Mouse (Mus musculus) G1E (cell line): ENCODE measurements at regions not wholly inside any gene's neighbourhood (a gene's known extent, or its start where the extent isn't known, plus 50 kb on each side); places are given as distances from the start of the nearest gene placed in this dataset.

Source experiments
- ATAC-seq: 2 replicates; pipeline ENCODE4 v1.8.0; 2016; ENCODE audit warnings: mild to moderate bottlenecking; ENCODE audit not compliant: insufficient number of reproducible peaks, poor library complexity, low FRiP score, severe bottlenecking; ENCODE audit errors: extremely low read depth
- DNase-seq: peaks from one replicate; pipeline ENCODE4 v3.0.0; 2012; ENCODE audit warnings: low spot score
- H3K27me3 ChIP-seq: 2 replicates; pipeline ENCODE4 v1.6.1; 2012; ENCODE audit warnings: mild to moderate bottlenecking, low read length, inconsistent platforms; ENCODE audit not compliant: insufficient read depth
- H3K36me3 ChIP-seq: replicated peaks from 2 replicates; pipeline ENCODE3; 2012; ENCODE audit warnings: mild to moderate bottlenecking, inconsistent platforms
- H3K4me1 ChIP-seq: 2 replicates; pipeline ENCODE4 v1.6.1; 2012; ENCODE audit warnings: low read depth, low read length, inconsistent platforms, mixed read lengths; ENCODE audit not compliant: insufficient read depth
- H3K4me3 ChIP-seq: 2 replicates; pipeline ENCODE4 v1.5.1; 2012; ENCODE audit warnings: low read depth, mild to moderate bottlenecking, inconsistent platforms, low read length, moderate library complexity, mixed read lengths
- H3K9me3 ChIP-seq: replicated peaks from 2 replicates; pipeline ENCODE4 v1.6.1; 2012; ENCODE audit warnings: inconsistent platforms
- CTCF ChIP-seq: IDR thresholded peaks from 2 replicates; pipeline ENCODE4 v1.5.1; 2012; ENCODE audit warnings: low read depth, low read length, inconsistent platforms, mixed read lengths
- GATA1 ChIP-seq: IDR thresholded peaks from 2 replicates; pipeline ENCODE4 v1.6.1; 2012; ENCODE audit warnings: borderline replicate concordance, low read length, inconsistent platforms, mixed read lengths
- GATA2 ChIP-seq: IDR thresholded peaks from 2 replicates; pipeline ENCODE4 v1.6.1; 2012; ENCODE audit warnings: low read depth, low read length, inconsistent platforms, borderline replicate concordance
- POLR2AphosphoS5 ChIP-seq: IDR thresholded peaks from 2 replicates; pipeline ENCODE4 v1.6.1; 2012; ENCODE audit warnings: low read depth, low read length, inconsistent platforms; ENCODE audit not compliant: insufficient replicate concordance
- TAL1 ChIP-seq: conservative IDR thresholded peaks from 2 replicates; pipeline ENCODE4 v1.6.1; 2012; ENCODE audit warnings: low read depth, low read length, inconsistent platforms, mixed read lengths

- Histone ChIP-seq H3K9me3 (no peaks in the 10 kb centered on the region), H3K27me3 (0 out of 2 replicates have a peak, but pooled peaks cover 3% of the 10 kb centered on the region), H3K36me3 (no peaks in the 10 kb centered on the region), H3K4me1 (no peaks in the 10 kb centered on the region), H3K4me3 (no peak overlapping the region)
- TF ChIP-seq POLR2AphosphoS5 (no peak), GATA1 (no peak), TAL1 (no peak), CTCF (no peak), GATA2 (no peak)
- DNase-seq (no peak), ATAC-seq (no peak)
Observed at GRCm38 (mm10) chr17:16637463-16637862, 426.4 kb upstream of the Zfp960 start.

DNA sequence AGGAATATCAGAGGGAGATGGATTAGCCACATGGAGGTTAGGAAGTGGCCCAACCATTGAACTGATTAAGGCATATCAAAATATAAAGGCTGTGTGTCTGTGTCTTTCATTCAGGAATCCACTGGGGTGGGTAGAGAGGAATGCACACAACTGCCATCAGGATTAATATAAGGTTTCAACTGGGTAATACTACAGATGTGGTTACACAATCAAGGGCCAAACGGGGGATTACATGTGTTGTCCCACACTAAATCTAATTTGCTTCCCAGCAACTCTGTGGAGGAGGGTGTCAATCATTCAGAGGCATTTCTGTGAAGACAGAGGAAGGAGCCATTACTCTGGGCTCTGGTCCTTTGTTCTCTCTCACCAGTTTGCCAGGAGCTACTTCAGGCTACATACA, 416.0 kb upstream of the Zfp960 start:
- DNase-seq: no peak
- TF ChIP-seq CTCF (no peak), TAL1 (no peak)

GRCm38 (mm10) chr17:16665253-16665652, 398.7 kb upstream of the Zfp960 start:
- TF ChIP-seq CTCF (no peak), POLR2AphosphoS5 (no peak), GATA1 (no peak), GATA2 (no peak), TAL1 (no peak)
- Histone ChIP-seq H3K9me3 (no peaks in the 10 kb centered on the region), H3K4me3 (no peak overlapping the region), H3K36me3 (no peaks in the 10 kb centered on the region), H3K4me1 (no peaks in the 10 kb centered on the region), H3K27me3 (no peaks in the 10 kb centered on the region)
- ATAC-seq (no peak), DNase-seq (no peak)

More for the DNA sequence above, 416.0 kb upstream of the Zfp960 start:
- no peak for ATAC-seq
- Histone ChIP-seq H3K4me1 (no peaks in the 10 kb centered on the region), H3K36me3 (no peaks in the 10 kb centered on the region), H3K4me3 (no peak overlapping the region), H3K27me3 (no peaks in the 10 kb centered on the region), H3K9me3 (no peaks in the 10 kb centered on the region)

DNA sequence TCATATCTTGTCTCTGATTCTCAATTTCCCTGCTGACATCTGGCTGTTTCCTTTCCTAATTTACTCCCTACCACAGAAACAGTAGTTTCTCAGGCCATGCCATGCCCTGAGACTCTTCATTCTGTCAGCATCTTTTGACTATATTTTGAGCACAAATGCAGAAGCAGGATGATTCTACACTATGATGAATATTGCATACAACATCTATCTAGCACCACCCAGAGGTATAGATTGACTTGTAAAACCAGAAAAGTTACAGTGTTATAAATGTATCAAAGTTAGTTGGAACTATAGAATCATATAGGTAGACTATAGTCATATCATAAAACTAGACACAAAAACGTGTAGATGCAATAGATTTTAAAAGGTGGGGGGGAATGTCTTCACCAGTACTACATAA, 396.3 kb upstream of the Zfp960 start:
- TF ChIP-seq CTCF (no peak), GATA1 (no peak), GATA2 (no peak), TAL1 (no peak), POLR2AphosphoS5 (no peak)
- Histone ChIP-seq H3K27me3 (no peaks in the 10 kb centered on the region), H3K36me3 (no peaks in the 10 kb centered on the region), H3K9me3 (no peaks in the 10 kb centered on the region), H3K4me1 (no peaks in the 10 kb centered on the region), H3K4me3 (no peak overlapping the region)
- ATAC-seq: no peak
- DNase-seq: no peak

- H3K4me3 ChIP-seq: no peak overlapping the region
- TF ChIP-seq TAL1 (no peak), GATA2 (no peak), CTCF (no peak), GATA1 (no peak), POLR2AphosphoS5 (no peak)
- H3K36me3 ChIP-seq: no peaks in the 10 kb centered on the region
- ATAC-seq (no peak), DNase-seq (no peak)
- H3K4me1 ChIP-seq: no peaks in the 10 kb centered on the region
- no peaks in the 10 kb centered on the region for H3K27me3 ChIP-seq
- H3K9me3 ChIP-seq: no peaks in the 10 kb centered on the region
Observed at GRCm38 (mm10) chr17:16704199-16704598, 359.7 kb upstream of the Zfp960 start.

- no peaks in the 10 kb centered on the region for H3K27me3 ChIP-seq
- no peaks in the 10 kb centered on the region for H3K9me3 ChIP-seq
- no peaks in the 10 kb centered on the region for H3K36me3 ChIP-seq
- H3K4me3 ChIP-seq: no peak overlapping the region
- H3K4me1 ChIP-seq: no peaks in the 10 kb centered on the region
- no peak for TF ChIP-seq GATA2
- TF ChIP-seq CTCF: no peak
- TF ChIP-seq TAL1: no peak
- no peak for TF ChIP-seq POLR2AphosphoS5
- TF ChIP-seq GATA1: no peak
- ATAC-seq (no peak), DNase-seq (no peak)
Observed at GRCm38 (mm10) chr17:16705890-16706289, 358.0 kb upstream of the Zfp960 start.

DNA sequence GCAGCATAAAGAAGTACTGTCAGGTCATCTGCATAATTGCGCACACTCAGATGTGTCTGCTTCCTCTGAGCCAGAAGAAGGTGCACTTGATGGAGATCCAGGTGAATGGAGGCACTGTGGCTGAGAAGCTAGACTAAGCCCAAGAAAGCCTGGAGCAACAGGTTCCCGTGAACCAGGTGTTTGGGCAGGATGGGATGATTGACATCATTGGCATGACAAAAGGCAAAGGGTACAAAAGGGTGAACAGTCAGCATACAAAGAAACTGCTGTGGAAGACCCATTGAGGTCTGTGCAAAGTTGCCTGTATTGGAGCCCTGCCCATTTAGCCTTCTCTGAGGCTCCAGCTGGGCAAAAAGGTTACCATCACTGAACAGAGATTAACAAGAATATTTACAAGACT, 337.0 kb upstream of the Zfp960 start:
- ATAC-seq: no peak
- no peak for DNase-seq
- no peaks in the 10 kb centered on the region for H3K4me1 ChIP-seq
- TF ChIP-seq TAL1: no peak
- no peak for TF ChIP-seq CTCF
- TF ChIP-seq POLR2AphosphoS5: no peak
- no peak for TF ChIP-seq GATA1
- no peak for TF ChIP-seq GATA2
- no peak overlapping the region for H3K4me3 ChIP-seq
- no peaks in the 10 kb centered on the region for H3K9me3 ChIP-seq
- H3K36me3 ChIP-seq: no peaks in the 10 kb centered on the region
- peaks cover 2% of the 10 kb centered on the region; the same call in 1 of the 2 replicates for H3K27me3 ChIP-seq
